Mouse (Mus musculus): ENCODE data around the gene Lpin3. TPM values are rescaled to one million over a fixed set of nuclear protein-coding genes. Genes with fewer than 3 reads are reported as not detected.

Gene Lpin3
- polyA plus RNA-seq (2011; ENCODE audit: insufficient read depth, insufficient read length, low replicate concordance, missing spikeins), result 1.9 TPM in 1 of 2 replicates, not detected in the other

DNA sequence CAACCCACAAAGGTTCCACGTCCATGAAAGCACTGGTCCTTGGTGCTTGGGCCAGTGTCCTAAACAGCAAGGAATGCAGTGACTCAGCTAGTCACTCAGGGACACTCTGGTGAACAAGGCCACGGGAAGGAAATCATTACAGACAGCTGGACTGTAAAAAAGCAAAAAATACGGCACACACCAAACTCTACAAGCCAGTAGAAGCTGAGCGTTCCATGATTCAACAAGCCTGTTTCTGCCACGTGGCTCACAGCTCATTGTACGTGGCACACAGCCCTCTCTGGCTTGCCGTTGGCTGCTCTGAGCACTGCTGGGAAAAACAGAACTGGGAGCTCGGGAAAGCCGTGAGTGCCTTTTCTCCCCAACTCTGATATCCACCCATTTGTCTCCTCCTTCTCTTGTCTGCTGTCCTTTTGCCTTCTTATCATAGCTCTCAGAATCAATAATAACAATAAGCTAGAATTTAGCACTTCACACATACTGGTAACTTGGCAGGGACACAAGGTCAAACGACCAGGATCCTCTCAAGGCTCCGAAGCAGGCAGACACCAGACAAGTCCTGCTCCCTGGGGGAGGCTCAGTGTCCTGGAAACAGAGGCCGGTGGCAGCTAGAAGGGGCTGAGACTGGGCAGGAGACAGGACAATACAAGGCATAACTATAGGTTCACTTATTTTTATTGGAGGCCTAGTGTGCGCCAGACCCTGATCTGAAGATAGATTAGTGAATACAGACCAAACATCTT is at the start of gene Lpin3:
TSS of gene Lpin3 (plus strand) at position 218 of the 743 bp plus-strand sequence.
- 70% methylated on average over 13 of the region's 13 CpGs for WGBS
- Histone ChIP-seq H3K4me1 (ENCODE audit: control insufficient read depth, insufficient read depth, low read length) (no peaks in the 10 kb centered on the region), H3K27ac (ENCODE audit: control insufficient read depth, insufficient read depth, low read depth, low read length, poor library complexity) (no peak within 1 kb of the TSS), H3K4me3 (replicated peaks; ENCODE audit: control insufficient read depth, low read depth, low read length) (no peak within 1 kb of the TSS)
- TF ChIP-seq CTCF (IDR thresholded peaks at IDR 0.05; ENCODE audit: control insufficient read depth, insufficient read depth, low read length) (no peak), POLR2A (IDR thresholded peaks at IDR 0.05; ENCODE audit: borderline replicate concordance, control insufficient read depth, low read depth, low read length) (no peak)

DNA sequence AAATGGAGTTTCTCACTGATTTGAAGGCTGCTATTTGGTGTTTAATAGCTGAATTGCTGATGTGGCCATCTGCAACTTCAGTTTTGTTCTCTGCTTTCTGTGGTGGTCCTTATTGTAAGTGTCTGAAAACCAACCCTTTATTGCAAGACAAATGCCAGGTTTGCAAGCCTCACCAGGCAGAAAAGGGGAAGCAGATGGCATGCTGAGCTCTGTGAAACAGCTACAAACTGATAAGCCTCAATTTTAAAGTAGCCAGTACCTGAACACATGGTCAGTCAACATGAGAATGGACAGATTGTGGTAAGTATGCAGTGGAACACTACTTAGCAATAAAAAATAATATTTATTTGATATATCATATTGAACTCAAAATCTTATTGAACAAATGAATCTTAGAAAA is 39.6 kb upstream of the Lpin3 start:
- no peak for TF ChIP-seq POLR2A (IDR thresholded peaks at IDR 0.05; ENCODE audit: borderline replicate concordance, control insufficient read depth, low read depth, low read length)
- TF ChIP-seq CTCF (IDR thresholded peaks at IDR 0.05; ENCODE audit: control insufficient read depth, insufficient read depth, low read length), result no peak
- no peaks in the 10 kb centered on the region for H3K4me1 ChIP-seq (ENCODE audit: control insufficient read depth, insufficient read depth, low read length)
- no peak overlapping the region for H3K27ac ChIP-seq (ENCODE audit: control insufficient read depth, insufficient read depth, low read depth, low read length, poor library complexity)
- no peak overlapping the region for H3K4me3 ChIP-seq (replicated peaks; ENCODE audit: control insufficient read depth, low read depth, low read length)

DNA sequence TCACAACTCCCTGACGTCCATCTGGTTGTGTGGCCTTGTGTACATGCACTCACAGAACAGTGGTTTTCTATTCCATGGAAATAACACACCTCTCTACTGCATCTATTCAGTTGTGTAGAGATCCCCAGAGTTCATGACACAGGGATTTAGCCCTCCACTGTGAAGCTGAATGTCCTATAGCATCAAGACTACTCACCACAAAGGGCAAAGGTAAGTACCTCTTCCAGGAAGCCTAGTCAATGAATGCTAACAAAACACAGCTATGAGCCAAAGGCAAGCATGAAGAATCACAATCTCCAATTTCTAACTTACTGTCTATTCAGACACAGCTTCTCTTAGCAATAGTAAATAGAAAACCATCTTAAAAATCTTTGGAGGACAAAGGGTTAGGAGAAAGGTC is 32.8 kb upstream of the Lpin3 start:
- 84% methylated on average over 1 of the region's 1 CpGs for WGBS
- TF ChIP-seq CTCF (IDR thresholded peaks at IDR 0.05; ENCODE audit: control insufficient read depth, insufficient read depth, low read length) (no peak), POLR2A (IDR thresholded peaks at IDR 0.05; ENCODE audit: borderline replicate concordance, control insufficient read depth, low read depth, low read length) (no peak)

DNA sequence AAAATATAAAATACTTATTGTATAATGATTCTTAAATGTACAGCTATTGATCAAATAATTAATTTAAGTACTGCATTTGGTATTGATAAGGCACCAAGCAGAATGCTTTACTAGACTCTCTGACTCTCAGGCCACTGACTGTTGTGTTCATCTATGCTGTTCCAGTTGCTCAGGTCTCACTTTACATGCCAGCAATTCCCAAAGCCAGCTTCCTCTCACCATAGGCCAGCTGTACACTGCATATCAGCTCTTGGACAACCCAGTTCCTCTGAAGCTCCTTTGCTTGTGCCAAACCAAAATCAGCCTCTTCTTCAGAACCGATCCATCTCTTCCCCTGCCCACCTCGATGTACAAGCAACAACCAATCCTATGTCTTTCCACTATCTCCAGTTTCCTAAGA is 32.3 kb upstream of the Lpin3 start:
- no peak overlapping the region for H3K27ac ChIP-seq (ENCODE audit: control insufficient read depth, insufficient read depth, low read depth, low read length, poor library complexity)
- 75% methylated on average over 2 of the region's 2 CpGs for WGBS
- H3K4me1 ChIP-seq (ENCODE audit: control insufficient read depth, insufficient read depth, low read length), result no peaks in the 10 kb centered on the region
- no peak overlapping the region for H3K4me3 ChIP-seq (replicated peaks; ENCODE audit: control insufficient read depth, low read depth, low read length)
- no peak for TF ChIP-seq POLR2A (IDR thresholded peaks at IDR 0.05; ENCODE audit: borderline replicate concordance, control insufficient read depth, low read depth, low read length)
- no peak for TF ChIP-seq CTCF (IDR thresholded peaks at IDR 0.05; ENCODE audit: control insufficient read depth, insufficient read depth, low read length)

More for the DNA sequence above, 32.8 kb upstream of the Lpin3 start:
- Histone ChIP-seq H3K4me1 (ENCODE audit: control insufficient read depth, insufficient read depth, low read length) (no peaks in the 10 kb centered on the region), H3K27ac (ENCODE audit: control insufficient read depth, insufficient read depth, low read depth, low read length, poor library complexity) (no peak overlapping the region), H3K4me3 (replicated peaks; ENCODE audit: control insufficient read depth, low read depth, low read length) (no peak overlapping the region)

DNA sequence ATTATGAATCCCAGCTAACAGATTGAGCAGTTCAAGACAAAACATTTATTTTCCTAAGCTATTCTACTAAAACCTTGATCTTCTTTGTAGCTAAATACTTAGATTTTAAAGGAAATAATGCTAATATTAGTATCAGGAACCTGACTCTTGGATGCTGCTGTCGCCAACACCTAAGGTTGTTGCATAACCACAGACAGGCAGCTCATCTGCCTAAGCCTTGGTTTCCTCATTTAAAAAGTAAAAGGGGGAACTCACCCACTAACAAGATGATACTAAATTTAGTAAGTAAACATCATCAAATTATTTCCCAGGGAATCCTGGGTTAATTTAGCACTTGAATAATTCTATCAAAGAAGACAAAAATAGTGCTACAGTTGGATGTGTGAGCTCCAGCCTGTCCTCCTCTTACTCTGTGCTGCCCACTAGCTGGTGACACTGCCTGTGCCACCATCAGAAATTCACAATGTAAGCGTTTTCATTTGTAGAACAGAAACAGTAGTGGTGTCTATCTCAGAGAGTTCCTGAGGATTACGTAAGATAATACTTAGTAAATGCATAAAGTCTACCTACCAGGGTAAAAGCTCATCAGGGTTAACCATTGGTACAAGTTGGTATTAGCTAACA is 30.7 kb upstream of the Lpin3 start:
- 53% methylated on average over 3 of the region's 3 CpGs for WGBS
- H3K4me1 ChIP-seq (ENCODE audit: control insufficient read depth, insufficient read depth, low read length), result no peaks in the 10 kb centered on the region
- H3K4me3 ChIP-seq (replicated peaks; ENCODE audit: control insufficient read depth, low read depth, low read length), result no peak overlapping the region
- TF ChIP-seq CTCF (IDR thresholded peaks at IDR 0.05; ENCODE audit: control insufficient read depth, insufficient read depth, low read length), result no peak
- TF ChIP-seq POLR2A (IDR thresholded peaks at IDR 0.05; ENCODE audit: borderline replicate concordance, control insufficient read depth, low read depth, low read length), result no peak
- H3K27ac ChIP-seq (ENCODE audit: control insufficient read depth, insufficient read depth, low read depth, low read length, poor library complexity), result no peak overlapping the region

DNA sequence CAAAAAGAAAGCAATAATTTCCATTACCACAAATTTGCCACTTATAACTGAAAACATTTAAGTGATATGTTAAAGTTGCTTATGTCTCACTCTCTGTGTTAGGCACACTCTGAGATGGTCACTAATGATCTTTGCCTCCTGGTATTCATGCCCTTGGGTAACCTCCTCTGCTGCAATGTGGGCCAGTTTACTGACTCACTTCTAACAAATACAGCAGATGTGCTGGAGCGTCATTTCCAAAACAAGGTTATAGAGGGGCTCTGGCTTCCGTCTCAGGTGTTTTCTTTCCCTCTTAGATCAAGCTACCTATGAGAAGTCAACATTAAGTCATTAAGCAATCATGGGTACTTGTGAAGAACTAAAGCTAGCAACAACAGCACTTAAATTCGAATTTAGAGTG is 30.1 kb upstream of the Lpin3 start:
- 76% methylated on average over 3 of the region's 3 CpGs for WGBS
- H3K27ac ChIP-seq (ENCODE audit: control insufficient read depth, insufficient read depth, low read depth, low read length, poor library complexity), result no peak overlapping the region
- H3K4me1 ChIP-seq (ENCODE audit: control insufficient read depth, insufficient read depth, low read length), result no peaks in the 10 kb centered on the region
- no peak overlapping the region for H3K4me3 ChIP-seq (replicated peaks; ENCODE audit: control insufficient read depth, low read depth, low read length)
- TF ChIP-seq POLR2A (IDR thresholded peaks at IDR 0.05; ENCODE audit: borderline replicate concordance, control insufficient read depth, low read depth, low read length), result no peak
- TF ChIP-seq CTCF (IDR thresholded peaks at IDR 0.05; ENCODE audit: control insufficient read depth, insufficient read depth, low read length), result no peak

DNA sequence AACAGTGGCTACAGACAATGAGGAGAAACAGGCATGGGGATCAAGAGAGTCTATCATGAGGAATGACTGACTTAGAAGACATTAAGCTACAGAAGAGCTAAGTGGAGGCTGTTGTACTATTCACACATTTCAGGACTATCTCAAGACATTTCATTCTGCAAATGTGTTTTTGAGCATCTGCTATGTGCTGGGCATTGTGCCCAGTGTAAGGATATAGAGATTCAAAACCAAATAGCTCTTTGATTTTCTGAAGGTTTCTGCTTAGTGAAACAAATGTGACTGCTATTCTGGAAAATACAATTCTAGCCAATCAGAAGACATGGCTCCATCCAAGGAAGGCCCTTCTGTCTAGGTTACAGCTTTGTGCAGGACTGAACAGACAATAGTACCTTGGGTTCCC is 25.8 kb upstream of the Lpin3 start:
- TF ChIP-seq CTCF (IDR thresholded peaks at IDR 0.05; ENCODE audit: control insufficient read depth, insufficient read depth, low read length), result no peak
- TF ChIP-seq POLR2A (IDR thresholded peaks at IDR 0.05; ENCODE audit: borderline replicate concordance, control insufficient read depth, low read depth, low read length), result no peak
- no peak overlapping the region for H3K4me3 ChIP-seq (replicated peaks; ENCODE audit: control insufficient read depth, low read depth, low read length)
- no peak overlapping the region for H3K27ac ChIP-seq (ENCODE audit: control insufficient read depth, insufficient read depth, low read depth, low read length, poor library complexity)
- no peaks in the 10 kb centered on the region for H3K4me1 ChIP-seq (ENCODE audit: control insufficient read depth, insufficient read depth, low read length)

DNA sequence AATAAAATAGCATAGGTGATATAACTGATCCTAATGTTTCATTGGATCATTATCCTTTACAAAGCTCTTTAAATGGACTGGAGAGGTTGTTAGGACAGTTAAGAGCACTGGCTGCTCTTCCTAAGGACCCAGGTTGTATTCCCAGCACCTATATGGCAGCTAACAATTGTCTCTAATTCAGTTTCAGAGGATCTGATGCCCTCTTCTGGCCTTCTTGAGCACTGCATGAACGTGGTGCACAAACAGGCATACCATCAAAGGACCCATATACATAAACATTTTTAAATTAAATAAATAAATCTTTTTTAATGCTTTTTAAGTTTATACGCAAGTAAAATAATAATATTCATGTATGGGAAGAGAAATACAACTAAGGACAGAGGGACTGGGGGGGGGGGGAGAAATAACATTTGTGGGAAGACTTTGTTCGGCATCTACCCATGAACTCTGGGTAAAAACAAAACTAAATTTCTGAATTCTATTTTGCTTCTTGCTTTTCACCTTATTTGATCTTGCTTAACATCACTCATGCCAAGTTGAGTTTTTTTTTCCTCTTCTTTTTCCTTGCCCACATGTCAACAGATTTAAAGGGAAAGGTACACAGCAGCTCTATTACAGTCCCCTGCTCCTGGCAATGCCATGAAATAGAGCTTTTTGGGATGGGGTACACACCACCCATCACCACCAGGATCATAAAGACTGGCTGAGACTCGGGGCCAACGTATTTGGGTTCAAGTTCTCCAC is 23.9 kb upstream of the Lpin3 start:
- no peak for TF ChIP-seq POLR2A (IDR thresholded peaks at IDR 0.05; ENCODE audit: borderline replicate concordance, control insufficient read depth, low read depth, low read length)
- TF ChIP-seq CTCF (IDR thresholded peaks at IDR 0.05; ENCODE audit: control insufficient read depth, insufficient read depth, low read length), result no peak
- no peaks in the 10 kb centered on the region; the same call in 1 of the 2 replicates for H3K4me1 ChIP-seq (ENCODE audit: control insufficient read depth, insufficient read depth, low read length)
- no peak overlapping the region for H3K4me3 ChIP-seq (replicated peaks; ENCODE audit: control insufficient read depth, low read depth, low read length)
- 81% methylated on average over 5 of the region's 5 CpGs for WGBS
- H3K27ac ChIP-seq (ENCODE audit: control insufficient read depth, insufficient read depth, low read depth, low read length, poor library complexity), result no peak overlapping the region
